Mouse (Mus musculus) cerebellum, adult 9-11 months (tissue): ENCODE measurements around the gene Rwdd1.
"Not testable (repeated sequence)": the region's sequence is repeated elsewhere in the genome, so short reads cannot be mapped to it uniquely, and the experiment has no call there.

Source experiments
- DNase-seq: peaks from one replicate; pipeline ENCODE4 v3.0.0; 2022

Gene Rwdd1

DNA sequence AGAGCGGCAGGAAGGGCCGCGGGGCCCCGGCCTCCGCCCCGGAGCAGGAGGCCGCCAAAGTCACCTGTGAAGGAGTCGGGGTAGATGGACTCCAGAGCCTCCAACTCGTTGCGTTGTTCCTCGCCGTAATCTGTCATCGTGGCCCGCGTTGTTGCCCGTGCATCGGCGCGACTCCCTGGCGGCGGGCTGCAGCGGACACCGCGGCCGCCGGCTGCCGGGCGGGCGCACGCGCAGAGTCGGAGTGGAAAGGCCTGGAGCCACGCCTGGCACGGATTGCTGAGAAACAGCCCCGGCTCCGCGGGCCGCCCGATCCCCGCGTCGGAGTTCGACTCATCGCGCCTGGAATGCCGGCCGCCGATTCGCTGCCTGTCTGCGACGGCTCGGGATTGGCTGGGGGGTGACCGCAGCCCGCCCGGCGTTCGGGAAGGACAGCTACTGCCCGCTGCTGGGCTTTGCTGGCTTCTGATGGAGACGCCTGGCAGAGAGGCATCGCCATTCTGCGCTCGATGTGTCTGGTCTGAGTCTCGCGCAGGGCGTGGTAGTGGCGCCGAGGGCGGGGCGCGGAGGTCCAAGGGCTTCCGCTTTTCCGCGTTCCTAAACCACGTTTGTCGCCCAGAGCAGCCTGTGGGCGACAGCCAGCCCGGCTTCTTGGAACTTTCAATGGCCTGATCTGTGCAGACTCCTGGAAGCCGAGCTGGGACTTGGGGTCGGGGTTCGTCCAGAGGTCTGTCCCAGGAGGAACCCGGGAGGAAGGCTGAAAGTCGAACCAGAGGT, at the start of gene Rwdd1:
TSS of gene Rwdd1 (minus strand) at position 323 of the 774 bp plus-strand sequence.
- DNase-seq, result peak; percentile 99

DNA sequence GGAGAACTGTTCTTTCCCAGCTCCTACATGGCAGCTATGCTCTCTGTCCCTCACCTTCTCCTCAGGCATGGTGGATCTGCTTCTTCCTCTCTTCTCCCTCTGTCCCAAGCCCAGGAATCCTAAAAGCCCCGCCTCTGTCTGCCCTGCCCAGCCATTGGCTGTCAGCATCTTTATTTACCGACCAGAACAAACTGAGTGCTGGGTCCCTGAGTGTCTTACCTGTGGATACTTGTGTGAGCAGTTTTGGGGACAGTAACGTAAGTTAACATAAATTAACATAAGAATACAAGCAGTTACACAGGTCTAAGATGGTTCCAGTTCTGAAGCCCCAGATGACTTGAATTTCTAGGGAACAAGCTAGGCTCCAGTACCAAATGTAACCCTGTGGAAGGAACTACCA, 47.2 kb upstream of the Rwdd1 start:
- no peak for DNase-seq

DNA sequence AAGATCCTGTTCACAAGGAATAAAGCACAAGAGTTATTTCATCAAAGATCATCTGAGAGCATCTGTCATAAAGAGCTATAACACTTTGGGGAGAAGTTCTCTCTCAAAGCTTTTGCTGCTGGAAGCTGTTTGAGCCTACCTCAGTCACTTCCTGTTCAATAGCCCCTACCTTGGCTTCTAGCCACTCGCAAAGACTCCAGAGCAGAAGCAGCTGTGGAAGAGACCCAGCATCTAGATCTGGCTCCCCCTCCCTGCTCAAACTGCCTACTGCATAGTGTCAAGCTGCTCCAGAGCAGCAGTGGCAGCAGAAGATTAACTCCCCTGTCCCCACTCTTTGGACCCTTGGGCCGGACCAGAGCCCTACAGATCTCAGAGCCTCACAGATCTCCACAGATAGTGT, 34.6 kb upstream of the Rwdd1 start:
- DNase-seq, result no peak

DNA sequence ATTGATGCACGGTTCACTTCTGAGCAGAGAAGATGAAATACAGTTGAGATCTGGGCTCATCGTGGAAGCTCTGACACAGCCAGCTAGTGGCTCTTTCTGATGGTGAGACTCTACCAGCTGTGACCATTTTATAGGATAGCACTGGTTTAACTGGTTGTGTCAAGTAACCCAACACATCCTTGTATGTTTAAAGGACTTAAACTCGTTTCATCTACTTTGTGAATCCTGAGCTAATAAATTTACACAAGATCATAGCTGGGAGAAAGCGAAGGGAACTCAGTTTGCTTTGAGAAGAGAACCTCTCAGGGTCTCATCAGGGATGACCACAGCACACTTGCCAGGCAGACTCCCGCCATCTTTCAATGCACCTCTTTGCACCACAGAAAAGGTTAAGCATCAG, 24.8 kb upstream of the Rwdd1 start, which contains the start of gene Calhm4:
TSS of gene Calhm4 (minus strand) at position 101 of the 400 bp plus-strand sequence.
- DNase-seq, result no peak

DNA sequence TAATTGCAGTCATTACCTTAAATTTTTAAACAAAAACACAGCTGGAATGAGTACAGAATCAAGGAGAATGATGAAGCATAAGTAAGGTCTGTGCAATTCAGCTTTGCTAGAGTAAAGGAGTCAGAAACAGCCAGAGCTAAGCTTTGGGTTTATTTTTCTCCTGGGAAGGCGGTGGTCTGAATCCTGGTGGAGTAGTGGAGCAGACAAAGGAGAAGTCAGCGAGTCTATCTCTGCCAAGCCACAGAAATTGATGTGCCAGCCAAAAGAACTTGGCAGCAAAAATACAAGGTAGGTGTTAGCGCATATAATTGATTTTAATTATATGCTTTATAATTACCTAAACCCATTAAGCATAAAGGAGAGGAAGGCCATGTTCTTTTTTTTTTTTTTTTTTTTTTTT, 18.0 kb upstream of the Rwdd1 start, which contains the start of gene Trappc3l:
TSS of gene Trappc3l (plus strand) at position 197 of the 400 bp plus-strand sequence.
- DNase-seq, result no peak

DNA sequence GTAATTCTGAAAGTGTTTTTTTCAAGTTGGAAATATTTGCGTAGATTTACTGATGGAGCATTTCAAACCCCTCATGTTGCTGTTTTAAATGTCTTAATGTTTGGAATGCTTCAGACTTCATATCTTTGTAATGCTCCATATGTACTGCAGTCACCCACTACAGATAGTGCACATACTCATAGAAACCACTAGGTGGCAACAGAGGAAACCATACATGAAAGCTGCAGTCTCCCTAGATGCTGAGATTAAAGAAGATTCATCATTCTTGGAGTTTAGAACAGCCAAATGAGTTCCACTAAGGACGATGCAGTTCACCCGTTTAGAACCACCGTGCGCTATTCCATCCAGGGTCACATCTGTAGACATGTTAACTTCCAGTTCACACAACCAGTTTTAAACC, 17.2 kb upstream of the Rwdd1 start:
- no peak for DNase-seq

DNA sequence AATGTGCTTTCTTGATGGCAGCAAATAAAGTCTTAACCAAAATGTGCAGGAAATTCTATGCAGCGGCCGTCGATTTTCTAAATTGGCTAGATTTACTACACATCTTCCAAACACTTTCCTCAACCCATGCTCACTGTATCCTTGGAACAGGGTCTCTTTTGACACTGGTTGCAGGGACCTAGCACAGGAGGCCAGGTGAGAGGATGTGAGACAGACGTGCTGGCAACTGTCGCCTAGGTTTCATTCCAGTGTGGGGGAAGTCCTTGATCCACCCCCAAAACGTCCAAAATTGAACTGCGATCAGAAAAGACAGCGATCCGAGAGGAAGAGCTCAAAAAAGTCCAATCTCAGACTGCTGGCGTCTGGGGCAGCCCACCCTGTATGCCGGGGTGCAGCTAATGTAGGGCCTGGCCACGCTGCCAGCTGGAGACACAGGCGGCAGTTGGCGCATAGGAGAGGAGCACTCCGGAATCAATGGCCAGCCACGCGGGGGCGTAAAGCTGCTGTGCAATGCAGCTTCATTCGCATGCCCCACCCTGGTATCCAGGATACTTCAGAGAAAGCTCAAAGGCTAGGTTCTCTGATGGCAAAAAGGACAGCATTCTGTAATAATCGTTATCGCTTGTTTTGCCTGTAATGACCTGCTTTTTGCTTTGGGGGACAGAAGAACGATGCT, 14.3 kb upstream of the Rwdd1 start:
- DNase-seq, result peak; percentile 32

DNA sequence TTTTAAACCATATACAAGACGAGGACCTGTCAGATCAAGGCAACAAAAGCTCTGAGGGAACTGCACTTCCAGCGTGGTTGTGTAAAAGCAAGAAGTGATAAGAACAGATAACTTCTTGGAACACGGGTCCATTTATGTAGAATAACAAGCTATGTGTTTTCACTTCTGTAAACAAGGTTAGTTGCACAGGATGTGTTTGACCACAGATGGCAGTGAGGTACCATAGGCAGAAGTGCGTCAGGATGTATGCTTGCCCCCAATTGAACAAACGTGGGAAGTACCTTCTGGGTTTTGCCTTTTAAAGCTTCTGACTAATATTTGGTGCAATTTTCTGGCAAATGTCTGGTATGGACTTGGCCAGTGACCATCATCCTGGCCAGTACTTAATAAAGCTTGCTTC, 10.9 kb upstream of the Rwdd1 start:
- no peak for DNase-seq

DNA sequence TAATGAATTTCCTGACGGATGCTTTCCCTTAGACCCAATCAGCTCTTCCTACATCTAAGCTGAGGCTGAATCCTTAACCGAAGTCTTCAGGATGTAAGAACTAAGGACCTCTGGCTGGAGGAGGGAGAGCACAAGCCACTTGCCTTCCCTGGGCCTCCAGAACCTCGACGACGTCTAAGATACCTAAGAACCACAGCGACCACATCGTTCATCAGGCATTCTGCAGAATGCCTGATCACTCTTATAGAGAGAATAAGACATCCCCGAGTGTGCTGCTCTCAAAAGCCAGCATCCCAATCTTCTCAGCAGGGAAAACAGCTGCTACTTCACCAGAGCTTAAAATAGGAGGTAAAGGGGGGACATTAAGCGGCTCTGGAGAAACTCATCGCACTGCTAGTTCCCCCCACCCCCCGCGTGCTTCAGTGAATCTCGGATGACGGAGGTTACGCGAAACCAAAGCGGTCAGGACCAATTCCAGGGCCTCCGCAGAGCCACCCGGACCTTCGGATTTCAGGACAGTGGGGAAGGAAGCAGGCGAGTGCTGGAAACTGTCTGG, 600 bp downstream of the Rwdd1 start:
- DNase-seq, result no peak

DNA sequence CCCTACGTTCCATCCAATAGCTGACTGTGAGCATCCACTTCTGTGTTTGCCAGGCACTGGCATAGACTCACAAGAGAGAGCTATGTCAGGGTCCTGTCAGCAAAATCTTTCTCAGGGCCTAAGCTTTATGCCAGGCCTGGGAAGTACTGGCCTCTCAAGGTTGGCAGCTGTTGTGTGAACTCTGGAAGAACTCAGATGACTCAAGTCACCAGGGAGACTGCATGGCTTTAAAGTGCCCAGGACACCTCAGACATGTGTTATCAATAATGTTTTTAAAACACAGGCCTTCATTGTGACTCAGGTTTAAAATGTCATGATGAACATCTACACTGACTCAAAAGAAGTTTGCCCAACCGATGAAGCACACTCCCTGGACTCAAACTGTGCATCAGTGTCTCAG, 6.2 kb downstream of the Rwdd1 start:
- no peak for DNase-seq

DNA sequence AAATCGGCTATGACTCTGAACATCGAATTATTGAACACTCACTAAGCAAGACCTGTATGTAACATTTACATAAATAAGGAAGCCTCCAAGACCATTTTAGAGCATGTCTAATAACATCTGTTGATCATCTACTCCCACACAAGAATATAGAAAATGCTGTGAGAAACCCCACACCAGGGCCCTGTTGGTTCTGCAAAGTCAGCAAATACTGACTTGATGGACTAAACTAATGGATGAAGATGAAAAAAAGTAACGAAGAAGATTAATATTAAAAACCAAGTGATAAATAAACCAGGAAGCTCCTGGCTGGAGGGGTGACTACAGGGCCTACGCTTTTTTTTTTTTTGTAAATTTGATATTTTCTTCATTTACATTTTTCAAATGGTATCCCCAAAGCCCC, 6.8 kb downstream of the Rwdd1 start:
- no peak for DNase-seq

DNA sequence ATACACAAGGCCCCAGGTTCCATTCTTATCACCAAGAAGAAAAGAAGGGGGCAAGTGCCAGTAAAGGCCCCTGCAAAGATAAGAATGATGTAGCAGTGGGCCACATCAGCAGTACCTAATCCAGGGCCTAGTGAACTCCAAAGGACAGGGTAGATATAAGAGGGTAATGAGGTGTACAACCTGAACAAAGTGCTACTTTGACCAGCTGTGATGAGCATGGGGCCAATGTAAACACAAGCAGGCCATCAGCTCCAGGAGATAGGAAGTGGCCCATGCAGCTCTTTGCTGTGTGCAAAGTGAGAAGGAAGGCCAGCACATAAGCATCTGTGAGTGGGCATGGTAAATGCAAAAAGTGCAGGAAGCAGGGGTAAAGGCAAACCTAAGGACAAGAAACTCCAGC, 21.0 kb downstream of the Rwdd1 start:
- DNase-seq, result no peak

DNA sequence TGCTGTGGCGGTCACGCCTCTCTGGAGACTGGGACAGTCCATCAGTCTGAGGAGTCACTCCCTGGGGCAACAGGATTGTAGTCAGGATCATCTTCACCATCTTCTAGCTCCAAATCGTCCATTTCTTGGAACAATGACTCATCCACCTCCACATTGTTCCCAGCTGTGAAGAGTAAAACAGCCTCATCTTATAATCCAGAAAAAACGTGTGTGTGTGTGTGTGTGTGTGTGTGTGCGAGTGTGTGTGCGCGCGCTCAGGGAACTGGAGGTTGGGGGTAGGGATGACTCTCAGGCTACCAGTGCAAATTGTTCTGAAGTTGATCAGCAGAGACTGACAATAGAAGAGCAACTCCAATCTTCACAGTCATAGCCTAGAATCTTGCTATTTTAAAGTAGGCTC, 22.7 kb downstream of the Rwdd1 start:
- not testable (repeated sequence) for DNase-seq

DNA sequence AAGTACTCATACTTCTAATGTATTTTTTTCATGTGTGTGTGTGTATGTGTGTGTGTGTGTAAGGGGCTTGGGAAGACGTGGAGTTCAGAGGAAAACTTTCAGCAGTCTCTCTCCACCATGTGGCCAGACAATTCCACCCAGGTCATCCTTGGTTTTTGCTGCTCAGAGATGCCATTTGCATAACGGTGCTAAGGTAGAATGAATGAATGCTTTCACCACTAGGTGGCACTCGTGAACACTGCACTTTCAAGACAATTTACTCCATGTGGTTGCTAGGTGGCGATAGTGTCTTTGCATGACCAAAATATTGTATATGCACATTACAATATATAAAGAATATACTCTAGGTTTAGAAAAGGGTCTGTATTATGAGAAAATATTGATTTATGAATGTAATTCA, 32.7 kb downstream of the Rwdd1 start:
- peak; percentile 61 for DNase-seq

DNA sequence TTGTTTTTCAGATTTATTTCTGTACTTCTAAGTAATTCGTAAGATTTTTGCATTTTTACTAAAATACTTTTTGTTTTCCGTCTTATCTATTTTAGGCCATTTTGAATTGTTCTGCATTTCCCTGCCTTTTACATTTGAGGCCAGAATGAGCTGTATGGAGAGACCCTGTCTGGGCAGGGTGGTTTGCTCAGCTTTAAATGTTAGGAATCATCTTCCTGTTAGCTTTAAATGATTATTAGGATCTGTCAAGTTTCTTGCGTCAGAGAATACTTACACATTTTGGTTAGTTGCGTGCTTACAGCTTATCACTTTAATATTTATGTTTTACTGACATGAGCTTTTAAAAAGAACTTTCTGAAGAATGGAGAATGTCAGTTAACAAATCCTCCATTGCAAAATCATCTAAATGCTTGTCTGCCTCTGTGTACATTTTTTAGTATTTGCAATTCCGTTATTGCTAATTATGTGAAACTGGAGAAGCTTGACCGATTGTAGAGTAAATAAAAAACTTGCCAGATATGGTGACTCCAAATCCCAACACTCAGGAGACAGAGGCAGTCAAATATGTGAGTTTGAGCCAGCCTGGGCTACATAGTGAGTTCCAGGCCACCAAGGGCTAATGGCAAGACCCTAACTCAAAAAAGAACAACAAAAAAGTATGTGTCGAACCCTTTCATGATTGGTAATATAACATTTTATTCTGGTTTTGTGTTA, 44.5 kb downstream of the Rwdd1 start:
- DNase-seq, result no peak

DNA sequence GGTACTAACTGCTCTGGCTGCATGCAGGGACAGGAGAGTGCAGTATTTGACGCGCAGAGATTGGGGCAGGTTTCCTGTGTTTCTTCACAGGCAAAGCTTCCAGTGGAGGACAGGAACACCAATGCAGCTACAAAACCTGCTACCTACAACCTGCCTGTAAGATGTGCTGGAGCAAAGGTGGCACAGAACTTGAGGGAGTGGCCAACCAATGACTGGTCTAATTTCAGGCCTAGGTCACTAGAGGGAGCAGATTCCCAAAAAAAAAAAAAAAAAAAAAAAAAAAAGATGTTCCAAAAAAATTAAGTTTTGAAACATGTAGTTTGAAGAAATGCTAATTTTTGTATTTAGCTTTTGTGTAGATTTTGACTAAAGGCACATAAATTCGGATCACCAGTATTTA, 66.9 kb downstream of the Rwdd1 start:
- no peak for DNase-seq

DNA sequence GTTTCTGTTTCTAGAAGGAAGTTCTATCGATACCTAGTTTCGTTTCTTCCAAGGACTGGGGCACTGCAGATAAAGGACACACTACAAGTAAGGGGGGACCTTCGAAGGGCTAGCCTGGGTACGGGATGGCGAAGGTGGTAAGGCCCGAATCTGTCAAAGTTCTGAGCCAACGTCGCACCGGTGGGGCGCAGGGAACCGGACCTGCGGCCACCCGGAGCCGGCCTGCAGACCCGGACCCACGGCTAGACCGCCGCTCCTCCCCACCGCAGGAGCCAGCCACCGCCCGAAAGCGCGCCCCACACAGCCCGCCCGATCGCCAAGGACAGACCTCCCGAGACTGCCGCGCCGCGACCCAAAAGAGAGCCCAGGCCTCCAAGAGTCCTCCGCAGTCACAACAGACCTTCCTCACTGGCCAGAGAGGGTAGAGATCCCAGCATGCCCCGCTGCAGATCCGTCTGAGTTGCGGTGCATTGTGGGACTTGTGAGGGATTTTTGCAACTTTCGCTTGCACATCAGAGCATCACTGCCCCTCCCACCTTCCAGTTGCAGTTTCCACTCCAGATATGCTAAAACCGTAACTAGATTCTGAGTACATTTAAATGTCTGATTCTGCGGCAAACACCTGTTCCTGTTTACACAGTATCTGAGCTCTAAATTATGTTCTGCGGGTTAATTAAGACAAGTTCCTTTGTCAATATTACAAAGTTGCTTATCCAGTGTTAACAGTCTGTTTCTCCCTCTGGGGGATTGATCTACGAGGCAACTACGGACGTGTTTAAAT, 68.4 kb downstream of the Rwdd1 start, which contains the start of gene Zup1:
TSS of gene Zup1 (minus strand) at position 467 of the 781 bp plus-strand sequence.
- peak; percentile 81 for DNase-seq
